Mouse (Mus musculus): ENCODE data around the gene Golgb1. TPM values are rescaled to one million over a fixed set of nuclear protein-coding genes. Genes with fewer than 3 reads are reported as not detected.

Gene Golgb1
- polyA plus RNA-seq, 1 experiment from 2014 or later = 100 TPM

DNA sequence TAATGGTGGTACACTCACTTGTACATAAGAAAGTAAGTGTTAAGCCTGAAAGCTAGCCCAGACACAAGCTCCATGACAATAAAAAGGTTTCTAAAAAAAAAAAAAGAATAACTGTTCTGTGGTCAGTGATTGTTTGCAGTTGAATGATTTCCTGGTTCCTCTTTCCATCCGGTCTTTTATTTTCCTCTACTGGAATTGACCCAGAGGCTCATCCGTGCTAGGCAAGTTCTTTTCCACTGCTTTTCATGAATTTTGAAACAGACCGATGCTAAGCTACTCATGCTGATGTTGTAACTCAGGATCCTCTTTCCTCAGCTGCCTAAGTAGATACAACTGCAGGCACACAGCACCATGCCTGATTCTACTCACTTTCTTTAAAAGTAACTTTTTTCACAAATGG, 45.5 kb downstream of the Golgb1 start:
- Histone ChIP-seq H3K9me3 (ENCODE audit: control insufficient read depth, low read length) (no peaks in the 10 kb centered on the region), H3K4me3 (ENCODE audit: low read depth, low read length) (no peak overlapping the region), H3K36me3 (ENCODE audit: control insufficient read depth, insufficient read depth, low read length) (peaks cover 20% of the 10 kb centered on the region), H3K27ac (replicated peaks) (no peak overlapping the region), H3K27me3 (ENCODE audit: control insufficient read depth, insufficient read depth, low read length) (no peaks in the 10 kb centered on the region), H3K9ac (ENCODE audit: low read length) (no peak overlapping the region), H3K4me1 (replicated peaks; ENCODE audit: control insufficient read depth, insufficient read depth) (no peaks in the 10 kb centered on the region), H3K4me2 (replicated peaks; ENCODE audit: low read depth) (no peak overlapping the region)
- 84% methylated on average over 3 of the region's 3 CpGs for WGBS
- DNase-seq (ENCODE audit: low spot score) (no peak), ATAC-seq (ENCODE audit: low FRiP score, low TSS enrichment) (no peak)
- no peak for TF ChIP-seq CTCF (IDR thresholded peaks at IDR 0.05; ENCODE audit: low read depth)
- no peak for TF ChIP-seq EP300 (optimal IDR thresholded peaks at IDR 0.05)

DNA sequence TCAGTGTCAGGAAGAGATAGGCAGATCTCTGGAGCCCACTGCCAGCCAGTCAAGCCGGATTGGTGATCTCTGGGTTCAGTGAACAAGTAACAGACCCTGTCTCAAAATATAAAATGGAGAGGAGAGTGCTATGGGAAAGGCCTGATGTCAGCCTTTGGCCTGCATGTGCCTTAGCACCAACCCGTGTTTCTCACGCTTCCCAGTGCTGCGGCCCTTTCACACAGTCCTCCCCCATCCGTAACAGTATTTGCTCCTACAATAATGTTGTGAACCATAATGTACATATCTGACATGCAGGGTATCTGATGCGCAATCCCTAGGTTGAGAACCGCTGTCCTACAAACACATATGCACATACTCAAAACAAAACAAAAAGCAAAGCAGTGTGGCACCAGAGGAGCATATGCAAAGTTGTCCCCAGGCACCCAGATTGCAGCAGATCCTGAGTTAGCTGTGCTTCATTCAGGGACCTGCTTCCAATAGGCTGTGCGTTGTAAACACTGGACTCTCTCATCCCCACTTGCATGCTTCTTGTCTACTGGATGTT, 46.2 kb downstream of the Golgb1 start:
- H3K27ac ChIP-seq (replicated peaks) = no peak overlapping the region
- ATAC-seq (ENCODE audit: low FRiP score, low TSS enrichment) = no peak
- no peak overlapping the region for H3K4me2 ChIP-seq (replicated peaks; ENCODE audit: low read depth)
- H3K4me1 ChIP-seq (replicated peaks; ENCODE audit: control insufficient read depth, insufficient read depth) = no peaks in the 10 kb centered on the region
- no peak overlapping the region for H3K9ac ChIP-seq (ENCODE audit: low read length)
- H3K27me3 ChIP-seq (ENCODE audit: control insufficient read depth, insufficient read depth, low read length) = no peaks in the 10 kb centered on the region
- no peaks in the 10 kb centered on the region for H3K9me3 ChIP-seq (ENCODE audit: control insufficient read depth, low read length)
- peaks cover 21% of the 10 kb centered on the region for H3K36me3 ChIP-seq (ENCODE audit: control insufficient read depth, insufficient read depth, low read length)
- DNase-seq (ENCODE audit: low spot score) = no peak
- TF ChIP-seq CTCF (IDR thresholded peaks at IDR 0.05; ENCODE audit: low read depth) (no peak), EP300 (optimal IDR thresholded peaks at IDR 0.05) (no peak)
- no peak overlapping the region for H3K4me3 ChIP-seq (ENCODE audit: low read depth, low read length)
- 93% methylated on average over 8 of the region's 8 CpGs for WGBS

DNA sequence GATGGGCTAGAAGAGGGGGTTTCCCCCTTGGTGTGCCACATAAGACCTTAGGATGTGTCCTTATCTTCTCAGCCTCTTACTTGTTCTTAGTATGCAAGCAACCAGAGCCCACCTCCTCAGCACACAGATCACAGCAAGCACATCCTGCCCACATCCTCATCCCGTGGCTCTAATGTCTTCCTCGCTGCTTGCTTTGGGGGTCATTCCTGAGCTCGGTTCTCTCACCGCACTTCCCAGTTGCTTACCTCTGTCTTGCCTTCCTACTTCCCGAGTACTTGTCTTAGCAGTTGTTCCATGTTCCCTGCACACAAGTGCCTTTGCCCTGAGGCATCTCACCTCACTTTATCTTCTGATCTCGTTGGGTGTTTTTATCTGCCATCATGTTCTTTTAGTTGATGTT, 47.0 kb downstream of the Golgb1 start:
- peaks cover 26% of the 10 kb centered on the region for H3K36me3 ChIP-seq (ENCODE audit: control insufficient read depth, insufficient read depth, low read length)

DNA sequence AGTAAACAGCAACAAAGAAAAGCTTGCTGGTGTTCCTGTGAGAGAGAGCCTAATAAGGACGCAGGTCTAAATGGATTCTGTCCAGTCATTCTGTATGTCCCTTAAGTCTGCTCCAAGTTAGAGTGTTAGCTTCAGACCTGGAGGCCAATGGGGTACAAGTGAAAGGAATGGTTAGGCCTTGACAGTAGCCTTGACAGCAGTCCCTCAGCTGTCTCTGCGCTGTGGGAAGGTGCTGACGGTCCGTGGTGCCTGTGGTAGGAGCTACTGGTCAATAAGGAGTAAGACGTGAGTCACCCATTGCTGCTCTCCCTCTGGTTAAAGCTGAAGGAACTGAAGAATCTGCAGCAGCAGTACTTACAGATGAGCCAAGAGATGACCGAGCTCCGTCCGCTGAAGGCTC, 49.4 kb downstream of the Golgb1 start:
- ATAC-seq (ENCODE audit: low FRiP score, low TSS enrichment) (no peak), DNase-seq (ENCODE audit: low spot score) (no peak)
- H3K9ac ChIP-seq (ENCODE audit: low read length) = no peak overlapping the region
- no peak overlapping the region for H3K27ac ChIP-seq (replicated peaks)
- no peaks in the 10 kb centered on the region for H3K27me3 ChIP-seq (ENCODE audit: control insufficient read depth, insufficient read depth, low read length)
- H3K4me3 ChIP-seq (ENCODE audit: low read depth, low read length) = no peak overlapping the region
- WGBS = 93% methylated on average over 8 of the region's 8 CpGs
- H3K9me3 ChIP-seq (ENCODE audit: control insufficient read depth, low read length) = no peaks in the 10 kb centered on the region
- H3K36me3 ChIP-seq (ENCODE audit: control insufficient read depth, insufficient read depth, low read length) = peaks cover 34% of the 10 kb centered on the region
- no peak for TF ChIP-seq CTCF (IDR thresholded peaks at IDR 0.05; ENCODE audit: low read depth)
- no peak for TF ChIP-seq EP300 (optimal IDR thresholded peaks at IDR 0.05)
- H3K4me2 ChIP-seq (replicated peaks; ENCODE audit: low read depth) = no peak overlapping the region
- no peaks in the 10 kb centered on the region for H3K4me1 ChIP-seq (replicated peaks; ENCODE audit: control insufficient read depth, insufficient read depth)

More for the DNA sequence above, 47.0 kb downstream of the Golgb1 start:
- DNase-seq (ENCODE audit: low spot score) (no peak), ATAC-seq (ENCODE audit: low FRiP score, low TSS enrichment) (no peak)
- Histone ChIP-seq H3K4me2 (replicated peaks; ENCODE audit: low read depth) (no peak overlapping the region), H3K4me3 (ENCODE audit: low read depth, low read length) (no peak overlapping the region), H3K9me3 (ENCODE audit: control insufficient read depth, low read length) (no peaks in the 10 kb centered on the region), H3K27ac (replicated peaks) (no peak overlapping the region), H3K27me3 (ENCODE audit: control insufficient read depth, insufficient read depth, low read length) (no peaks in the 10 kb centered on the region), H3K9ac (ENCODE audit: low read length) (no peak overlapping the region), H3K4me1 (replicated peaks; ENCODE audit: control insufficient read depth, insufficient read depth) (no peaks in the 10 kb centered on the region)
- 86% methylated on average over 6 of the region's 6 CpGs for WGBS
- TF ChIP-seq CTCF (IDR thresholded peaks at IDR 0.05; ENCODE audit: low read depth) (no peak), EP300 (optimal IDR thresholded peaks at IDR 0.05) (no peak)

DNA sequence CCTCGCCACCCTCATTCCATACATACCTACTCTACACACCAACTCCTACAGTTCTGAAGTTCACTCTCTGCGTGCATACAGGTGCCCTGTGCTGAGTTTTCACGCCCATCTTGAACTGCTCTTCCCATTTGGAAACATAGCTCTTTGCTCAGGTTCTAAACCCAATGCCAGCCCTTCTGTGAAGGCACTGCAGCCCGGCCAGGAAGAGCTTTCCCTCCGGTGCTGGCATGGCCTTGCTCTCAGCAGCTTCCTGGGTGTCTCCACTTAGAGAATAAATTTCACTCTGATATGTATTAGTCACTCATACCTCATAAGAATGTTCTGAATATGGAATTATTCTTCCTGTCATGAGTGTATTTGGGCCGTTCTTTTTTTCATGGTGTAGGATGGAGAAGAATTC, 50.4 kb downstream of the Golgb1 start:
- TF ChIP-seq EP300 (optimal IDR thresholded peaks at IDR 0.05) = no peak
- TF ChIP-seq CTCF (IDR thresholded peaks at IDR 0.05; ENCODE audit: low read depth) = no peak
- no peak for DNase-seq (ENCODE audit: low spot score)
- Histone ChIP-seq H3K9ac (ENCODE audit: low read length) (no peak overlapping the region), H3K4me2 (replicated peaks; ENCODE audit: low read depth) (no peak overlapping the region), H3K27ac (replicated peaks) (no peak overlapping the region), H3K4me1 (replicated peaks; ENCODE audit: control insufficient read depth, insufficient read depth) (no peaks in the 10 kb centered on the region), H3K36me3 (ENCODE audit: control insufficient read depth, insufficient read depth, low read length) (peaks cover 41% of the 10 kb centered on the region), H3K9me3 (ENCODE audit: control insufficient read depth, low read length) (no peaks in the 10 kb centered on the region), H3K4me3 (ENCODE audit: low read depth, low read length) (no peak overlapping the region), H3K27me3 (ENCODE audit: control insufficient read depth, insufficient read depth, low read length) (no peaks in the 10 kb centered on the region)
- ATAC-seq (ENCODE audit: low FRiP score, low TSS enrichment) = no peak
- WGBS = 93% methylated on average over 6 of the region's 6 CpGs

DNA sequence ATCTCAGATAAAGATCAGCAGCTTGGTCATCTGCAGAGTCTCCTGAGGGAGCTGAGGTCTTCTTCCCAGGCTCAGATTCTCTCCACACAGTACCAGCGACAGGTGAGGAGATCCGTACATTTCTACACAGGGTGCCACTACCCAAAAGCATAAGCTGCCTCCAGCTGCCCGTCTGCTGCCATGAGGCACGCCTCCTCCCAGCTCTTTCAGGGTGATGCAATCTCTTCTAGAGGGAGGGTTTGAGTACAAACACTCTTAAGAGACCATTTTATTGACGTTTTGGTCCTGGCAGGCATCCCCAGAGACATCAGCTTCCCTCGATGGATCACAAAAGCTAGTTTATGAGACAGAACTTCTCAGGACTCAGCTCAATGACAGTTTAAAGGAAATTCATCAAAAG, 50.9 kb downstream of the Golgb1 start:
- Histone ChIP-seq H3K9me3 (ENCODE audit: control insufficient read depth, low read length) (no peaks in the 10 kb centered on the region), H3K4me2 (replicated peaks; ENCODE audit: low read depth) (no peak overlapping the region), H3K27ac (replicated peaks) (no peak overlapping the region), H3K9ac (ENCODE audit: low read length) (no peak overlapping the region), H3K36me3 (ENCODE audit: control insufficient read depth, insufficient read depth, low read length) (peaks cover 44% of the 10 kb centered on the region), H3K4me1 (replicated peaks; ENCODE audit: control insufficient read depth, insufficient read depth) (no peaks in the 10 kb centered on the region), H3K4me3 (ENCODE audit: low read depth, low read length) (no peak overlapping the region), H3K27me3 (ENCODE audit: control insufficient read depth, insufficient read depth, low read length) (no peaks in the 10 kb centered on the region)
- 66% methylated on average over 6 of the region's 6 CpGs for WGBS
- DNase-seq (ENCODE audit: low spot score) = no peak
- TF ChIP-seq EP300 (optimal IDR thresholded peaks at IDR 0.05) = no peak
- no peak for TF ChIP-seq CTCF (IDR thresholded peaks at IDR 0.05; ENCODE audit: low read depth)
- no peak for ATAC-seq (ENCODE audit: low FRiP score, low TSS enrichment)
